Mouse (Mus musculus): ENCODE measurements around the gene Sertad2. TPM values are rescaled to one million over a fixed set of nuclear protein-coding genes. Genes with fewer than 3 reads are reported as not detected.
A peak's percentile ranks its signal among the peaks of the same experiment; 100 is the strongest.

The Sertad2 gene
- polyA plus RNA-seq (2016; fragmentation: Nextera tagmentation; extraction: Ambion mirVana): 27.5 and 27.7 TPM in 2 replicates

DNA sequence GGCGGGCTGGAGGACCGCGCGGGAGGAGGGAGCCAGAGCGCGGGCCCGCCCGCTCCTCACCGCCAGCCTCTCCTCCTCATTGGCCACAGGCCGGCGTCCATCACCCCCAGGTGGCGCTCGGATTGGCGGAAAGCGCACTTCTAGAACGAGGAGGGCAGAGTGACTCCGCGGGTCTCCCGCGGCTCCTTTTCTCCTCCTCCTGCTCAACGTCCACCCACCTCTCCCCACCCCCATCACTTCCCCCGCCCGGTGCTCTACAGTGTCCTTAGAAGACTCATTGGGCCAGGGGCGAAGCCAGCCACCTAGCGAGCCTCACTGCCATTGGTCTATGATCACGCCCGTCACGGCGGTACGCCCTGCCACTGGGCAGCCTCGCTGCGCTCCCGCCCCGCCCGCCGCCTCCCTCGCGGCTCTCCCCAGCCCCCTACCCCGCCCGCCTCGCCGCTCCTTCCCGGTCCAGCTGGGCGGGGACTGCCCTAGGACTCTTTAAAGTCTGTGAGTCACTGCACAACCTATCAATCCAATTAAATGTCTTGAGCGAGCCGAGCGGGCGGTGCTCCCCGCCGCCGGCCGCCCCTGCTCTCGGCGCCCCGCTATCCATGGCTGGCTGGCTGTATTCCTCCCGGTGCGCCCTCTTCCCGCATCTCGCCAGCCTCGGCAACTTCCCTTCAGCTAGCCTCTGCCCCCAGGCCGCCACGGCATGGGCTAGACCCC is at the start of gene Sertad2:
Gene Sertad2, plus strand, starts transcription at position 515 of the 714 bp plus-strand sequence.
- peaks cover 36% of the 10 kb centered on the region for H3K27me3 ChIP-seq (ENCODE audit: poor library complexity, severe bottlenecking)
- under 1% methylated on average over 61 of the region's 62 CpGs for WGBS
- peaks cover 26% of the 10 kb centered on the region for H3K4me1 ChIP-seq
- no peaks in the 10 kb centered on the region; the same call in 1 of the 2 replicates for H3K36me3 ChIP-seq (replicated peaks)
- DNase-seq (ENCODE audit: extremely low spot score, low spot score): peak; percentile 97
- no peaks in the 10 kb centered on the region for H3K9me3 ChIP-seq
- peak within 1 kb of the TSS; percentile 87 for H3K4me3 ChIP-seq
- H3K27ac ChIP-seq: peak within 1 kb of the TSS; percentile 93

- Histone ChIP-seq H3K36me3 (replicated peaks) (no peaks in the 10 kb centered on the region), H3K4me1 (no peaks in the 10 kb centered on the region), H3K27me3 (ENCODE audit: poor library complexity, severe bottlenecking) (no peaks in the 10 kb centered on the region), H3K27ac (no peak overlapping the region), H3K4me3 (no peak overlapping the region), H3K9me3 (no peaks in the 10 kb centered on the region)
- WGBS: 86% methylated on average over 6 of the region's 6 CpGs
- DNase-seq (ENCODE audit: extremely low spot score, low spot score): no peak
Measured at GRCm38 (mm10) chr11:20493922-20494626, 49.0 kb upstream of the Sertad2 start.

DNA sequence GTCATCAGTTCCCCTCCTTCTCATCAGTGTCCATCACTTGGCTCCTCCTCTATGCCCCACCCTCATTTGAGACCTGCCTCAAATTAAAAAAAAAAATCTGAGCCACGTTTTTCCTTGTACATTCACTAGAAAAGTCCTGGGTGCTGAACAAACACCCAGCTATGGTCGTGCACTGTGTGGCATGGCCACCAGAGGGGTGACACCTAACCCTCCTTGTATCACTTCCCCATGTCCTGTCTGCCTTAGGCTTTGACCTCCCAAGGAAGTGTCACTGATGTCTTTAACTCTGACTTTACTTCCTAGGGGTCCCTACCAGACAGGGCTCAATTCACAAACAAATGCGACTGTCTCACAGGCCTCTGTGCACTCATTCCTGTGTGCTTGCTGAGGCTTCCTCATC is 42.5 kb upstream of the Sertad2 start:
- no peak for DNase-seq (ENCODE audit: extremely low spot score, low spot score)
- Histone ChIP-seq H3K9me3 (no peaks in the 10 kb centered on the region), H3K27me3 (ENCODE audit: poor library complexity, severe bottlenecking) (no peaks in the 10 kb centered on the region), H3K36me3 (replicated peaks) (no peaks in the 10 kb centered on the region), H3K4me3 (no peak overlapping the region), H3K27ac (no peak overlapping the region), H3K4me1 (no peaks in the 10 kb centered on the region)
- WGBS: 49% methylated on average over 3 of the region's 3 CpGs

DNA sequence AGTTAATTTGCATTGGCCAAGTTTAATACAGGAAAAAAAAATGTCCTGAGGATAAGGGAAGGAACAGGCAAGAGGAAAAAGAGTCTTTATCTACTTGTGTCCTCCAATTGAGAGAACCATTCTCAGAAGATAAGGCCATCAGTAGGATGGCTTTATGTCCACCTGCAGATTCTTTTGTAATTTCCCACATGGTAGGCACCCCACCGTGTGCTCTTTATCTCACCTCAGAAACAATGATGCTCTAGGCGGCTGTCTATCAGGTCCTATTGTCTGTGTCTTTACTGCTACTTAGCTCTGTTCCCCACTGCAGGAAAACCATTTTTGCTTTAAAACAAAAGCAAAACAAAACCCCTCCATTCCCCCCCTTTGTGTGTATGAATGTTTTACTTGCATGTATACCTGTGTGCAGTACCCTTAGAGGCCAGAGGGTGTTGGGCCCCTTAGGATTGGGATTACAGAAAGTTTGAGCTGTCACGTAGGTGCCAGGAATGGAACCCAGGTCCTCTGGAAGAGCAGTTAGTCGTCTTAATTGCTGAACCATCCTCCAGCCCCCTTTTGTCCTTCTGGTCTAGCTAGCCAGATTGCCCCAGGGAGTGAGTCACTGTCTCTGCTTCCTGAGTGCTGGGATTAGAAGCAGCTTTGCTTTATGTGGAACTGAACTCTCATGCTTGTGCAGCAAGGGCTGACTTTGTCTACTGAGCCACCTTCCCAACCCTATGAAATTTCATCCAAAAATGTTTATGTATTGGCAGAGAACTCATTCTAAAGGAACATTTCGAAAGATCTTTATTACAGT is 41.7 kb upstream of the Sertad2 start:
- Histone ChIP-seq H3K9me3 (no peaks in the 10 kb centered on the region), H3K36me3 (replicated peaks) (no peaks in the 10 kb centered on the region), H3K27me3 (ENCODE audit: poor library complexity, severe bottlenecking) (no peaks in the 10 kb centered on the region), H3K4me3 (no peak overlapping the region), H3K4me1 (no peaks in the 10 kb centered on the region), H3K27ac (no peak overlapping the region)
- 60% methylated on average over 5 of the region's 5 CpGs for WGBS
- no peak for DNase-seq (ENCODE audit: extremely low spot score, low spot score)

GRCm38 (mm10) chr11:20513574-20513973 is 29.5 kb upstream of the Sertad2 start:
- 93% methylated on average over 6 of the region's 6 CpGs for WGBS
- DNase-seq (ENCODE audit: extremely low spot score, low spot score): no peak

DNA sequence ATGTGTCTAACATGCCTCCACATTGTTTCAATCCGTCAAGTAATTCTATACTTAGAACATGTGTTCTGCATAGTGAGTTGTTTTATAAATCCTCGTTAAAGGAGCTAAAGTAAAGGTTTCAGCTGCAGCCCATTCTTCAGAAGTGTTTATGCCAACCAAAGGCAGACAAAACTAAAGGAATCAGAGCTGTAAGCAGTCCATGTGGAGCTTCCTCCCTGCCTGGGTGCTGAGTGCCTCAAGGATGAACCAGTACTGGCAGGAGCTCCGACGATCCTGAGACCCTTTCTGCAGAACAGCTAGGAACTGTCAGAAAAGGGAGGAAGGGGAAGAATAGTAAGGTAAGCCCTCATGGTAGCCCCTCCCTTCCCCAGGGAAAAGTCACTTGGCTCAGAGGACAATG is 28.3 kb upstream of the Sertad2 start:
- Histone ChIP-seq H3K4me1 (0 out of 2 replicates have a peak, but pooled peaks cover 3% of the 10 kb centered on the region), H3K9me3 (peaks cover 6% of the 10 kb centered on the region; the same call in 1 of the 2 replicates), H3K27me3 (ENCODE audit: poor library complexity, severe bottlenecking) (no peaks in the 10 kb centered on the region), H3K27ac (no peak overlapping the region), H3K4me3 (no peak overlapping the region), H3K36me3 (replicated peaks) (no peaks in the 10 kb centered on the region)
- 77% methylated on average over 4 of the region's 4 CpGs for WGBS
- DNase-seq (ENCODE audit: extremely low spot score, low spot score): no peak

More at GRCm38 (mm10) chr11:20513574-20513973, 29.5 kb upstream of the Sertad2 start:
- peaks cover 6% of the 10 kb centered on the region; the same call in 1 of the 2 replicates for H3K9me3 ChIP-seq
- H3K36me3 ChIP-seq (replicated peaks): no peaks in the 10 kb centered on the region
- H3K4me1 ChIP-seq: 0 out of 2 replicates have a peak, but pooled peaks cover 3% of the 10 kb centered on the region
- no peaks in the 10 kb centered on the region for H3K27me3 ChIP-seq (ENCODE audit: poor library complexity, severe bottlenecking)
- H3K27ac ChIP-seq: no peak overlapping the region
- no peak overlapping the region for H3K4me3 ChIP-seq

- Histone ChIP-seq H3K36me3 (replicated peaks) (no peaks in the 10 kb centered on the region), H3K4me1 (no peaks in the 10 kb centered on the region), H3K27ac (no peak overlapping the region), H3K27me3 (ENCODE audit: poor library complexity, severe bottlenecking) (no peaks in the 10 kb centered on the region), H3K4me3 (no peak overlapping the region), H3K9me3 (no peaks in the 10 kb centered on the region)
- DNase-seq (ENCODE audit: extremely low spot score, low spot score): no peak
- WGBS: 87% methylated on average over 2 of the region's 2 CpGs
Measured at GRCm38 (mm10) chr11:20521321-20521720, 21.7 kb upstream of the Sertad2 start.

- Histone ChIP-seq H3K36me3 (replicated peaks) (no peaks in the 10 kb centered on the region), H3K27me3 (ENCODE audit: poor library complexity, severe bottlenecking) (no peaks in the 10 kb centered on the region), H3K9me3 (no peaks in the 10 kb centered on the region), H3K4me1 (no peaks in the 10 kb centered on the region), H3K27ac (no peak overlapping the region), H3K4me3 (no peak overlapping the region)
- WGBS: 67% methylated on average over 4 of the region's 4 CpGs
- DNase-seq (ENCODE audit: extremely low spot score, low spot score): no peak
Measured at GRCm38 (mm10) chr11:20522750-20523149, 20.3 kb upstream of the Sertad2 start.

- 93% methylated on average over 1 of the region's 1 CpGs for WGBS
- no peaks in the 10 kb centered on the region for H3K4me1 ChIP-seq
- no peak for DNase-seq (ENCODE audit: extremely low spot score, low spot score)
- H3K4me3 ChIP-seq: no peak overlapping the region
- no peaks in the 10 kb centered on the region for H3K27me3 ChIP-seq (ENCODE audit: poor library complexity, severe bottlenecking)
- H3K36me3 ChIP-seq (replicated peaks): no peaks in the 10 kb centered on the region
- H3K27ac ChIP-seq: no peak overlapping the region
- no peaks in the 10 kb centered on the region for H3K9me3 ChIP-seq
Measured at GRCm38 (mm10) chr11:20524435-20524834, 18.6 kb upstream of the Sertad2 start.

DNA sequence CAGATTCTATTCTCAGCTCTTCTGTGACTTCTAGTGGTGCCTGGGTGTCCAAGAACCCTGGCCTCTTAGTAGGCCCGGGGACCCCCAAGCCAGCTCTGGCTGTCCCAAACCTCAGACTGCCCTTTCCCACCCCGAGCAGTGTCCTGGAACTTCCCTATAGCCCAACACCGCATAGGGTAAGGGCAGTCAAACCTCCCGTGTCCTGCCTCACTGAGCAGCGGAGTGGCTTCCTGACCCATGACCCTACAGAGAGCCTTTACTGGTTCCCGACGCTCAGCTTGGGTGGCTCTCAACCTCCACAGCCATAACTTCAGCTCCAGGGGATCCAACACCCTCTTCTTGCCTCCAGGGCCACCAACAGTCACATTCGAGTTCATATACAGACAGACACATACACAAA is 17.1 kb upstream of the Sertad2 start:
- Histone ChIP-seq H3K4me3 (no peak overlapping the region), H3K27me3 (ENCODE audit: poor library complexity, severe bottlenecking) (no peaks in the 10 kb centered on the region), H3K9me3 (no peaks in the 10 kb centered on the region), H3K36me3 (replicated peaks) (no peaks in the 10 kb centered on the region), H3K4me1 (no peaks in the 10 kb centered on the region), H3K27ac (no peak overlapping the region)
- no peak for DNase-seq (ENCODE audit: extremely low spot score, low spot score)
- 87% methylated on average over 8 of the region's 8 CpGs for WGBS

DNA sequence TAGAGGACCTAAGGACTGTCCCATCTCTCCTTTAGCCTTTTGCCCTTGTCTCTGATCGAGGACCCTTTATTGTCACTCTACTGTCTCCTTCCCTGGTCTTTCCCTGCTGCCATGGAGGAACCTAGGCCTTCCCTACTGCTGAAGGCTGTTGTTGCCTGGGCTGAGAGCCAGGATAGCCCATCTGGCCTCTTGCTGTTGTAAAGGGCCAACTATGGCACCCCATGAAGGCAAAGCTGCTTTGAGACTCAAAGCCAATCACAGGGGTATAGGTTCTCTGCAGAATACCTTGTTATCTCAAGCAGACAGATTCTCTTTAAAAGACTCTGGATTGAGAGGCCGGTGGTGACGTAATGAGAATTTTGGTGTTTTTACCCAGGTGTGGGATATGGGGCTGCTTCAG is 15.2 kb upstream of the Sertad2 start:
- Histone ChIP-seq H3K36me3 (replicated peaks) (no peaks in the 10 kb centered on the region), H3K27ac (no peak overlapping the region), H3K4me1 (peaks cover 16% of the 10 kb centered on the region), H3K4me3 (no peak overlapping the region), H3K27me3 (ENCODE audit: poor library complexity, severe bottlenecking) (no peaks in the 10 kb centered on the region), H3K9me3 (no peaks in the 10 kb centered on the region)
- DNase-seq (ENCODE audit: extremely low spot score, low spot score): no peak
- WGBS: 87% methylated on average over 3 of the region's 3 CpGs

DNA sequence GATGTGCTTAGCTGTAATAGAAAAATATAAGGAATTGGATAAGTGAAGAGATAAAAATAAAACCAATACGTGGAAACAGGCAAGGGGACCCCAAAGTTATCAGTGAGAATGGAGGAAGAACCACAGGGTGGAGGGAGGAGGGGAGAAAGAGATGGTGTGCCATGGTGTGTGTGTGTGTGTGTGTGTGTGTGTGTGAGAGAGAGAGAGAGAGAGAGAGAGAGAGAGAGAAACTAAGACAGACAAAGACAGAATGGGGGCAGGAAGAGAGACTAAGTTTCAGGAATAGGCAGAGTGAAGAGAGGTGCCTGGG is 11.4 kb upstream of the Sertad2 start:
- Histone ChIP-seq H3K36me3 (replicated peaks) (no peaks in the 10 kb centered on the region), H3K27ac (peak overlapping the region; percentile 79), H3K4me1 (peaks cover 16% of the 10 kb centered on the region), H3K9me3 (no peaks in the 10 kb centered on the region), H3K27me3 (ENCODE audit: poor library complexity, severe bottlenecking) (peaks cover 8% of the 10 kb centered on the region; the same call in 1 of the 2 replicates), H3K4me3 (peak overlapping the region; percentile 69)
- 35% methylated on average over 1 of the region's 1 CpGs for WGBS
- DNase-seq (ENCODE audit: extremely low spot score, low spot score): no peak

All from forebrain, embryonic 10.5 days (tissue).